Mouse (Mus musculus) cerebellum, adult (tissue): ENCODE measurements around the gene Ear6.
A peak's percentile ranks its signal among the peaks of the same experiment; 100 is the strongest.
"Not testable (repeated sequence)": the region's sequence is repeated elsewhere in the genome, so short reads cannot be mapped to it uniquely, and the experiment has no call there.

Experiments used
- ATAC-seq: cut with Nextera tagmentation; 2 replicates; pipeline ENCODE4 v1.9.2; 2017; ENCODE audit warnings: mild to moderate bottlenecking, moderate library complexity, mixed read lengths; ENCODE audit not compliant: insufficient number of reproducible peaks, low FRiP score, low TSS enrichment

Gene Ear6

DNA sequence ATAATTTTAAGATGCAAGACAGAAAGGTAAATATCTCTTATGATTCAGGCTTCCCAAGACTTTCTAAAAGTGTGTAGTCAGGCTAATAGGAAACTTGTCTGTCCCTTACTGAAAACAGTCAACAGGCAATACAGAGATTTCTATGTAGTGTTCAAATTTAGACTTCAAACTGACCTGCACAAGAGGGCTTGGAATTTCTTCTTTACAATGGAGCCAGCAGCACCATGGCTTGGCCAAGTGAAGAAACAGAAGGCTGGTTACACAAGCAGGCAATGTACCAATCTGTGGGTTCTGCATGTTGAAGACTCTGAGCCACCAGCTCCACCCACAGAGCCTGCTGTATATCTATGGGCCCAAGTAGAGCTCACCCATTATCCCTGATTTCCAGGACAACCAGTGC lies at the start of gene Ear6:
TSS of gene Ear6 (plus strand) at position 301 of the 400 bp plus-strand sequence.
- no peak for ATAC-seq

DNA sequence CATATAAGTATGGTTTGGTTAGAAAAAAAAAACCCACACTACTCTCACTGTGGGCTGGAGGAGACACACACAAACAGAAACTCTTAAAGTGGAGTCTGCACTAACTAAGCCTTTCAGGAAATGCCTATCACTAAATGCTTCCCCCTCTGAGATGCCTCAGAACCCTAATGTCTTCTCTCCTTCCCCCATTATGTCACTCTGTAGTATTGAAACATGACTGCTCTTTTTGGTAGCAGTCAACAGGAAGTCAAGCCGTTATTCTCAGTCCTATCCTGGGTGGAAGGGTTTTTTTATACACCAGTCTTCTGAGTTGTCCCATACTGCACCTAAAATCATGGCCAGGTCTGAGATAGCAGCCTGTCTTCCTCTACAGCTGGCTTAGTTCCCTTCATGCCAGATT lies 26.9 kb upstream of the Ear6 start:
- no peak for ATAC-seq

DNA sequence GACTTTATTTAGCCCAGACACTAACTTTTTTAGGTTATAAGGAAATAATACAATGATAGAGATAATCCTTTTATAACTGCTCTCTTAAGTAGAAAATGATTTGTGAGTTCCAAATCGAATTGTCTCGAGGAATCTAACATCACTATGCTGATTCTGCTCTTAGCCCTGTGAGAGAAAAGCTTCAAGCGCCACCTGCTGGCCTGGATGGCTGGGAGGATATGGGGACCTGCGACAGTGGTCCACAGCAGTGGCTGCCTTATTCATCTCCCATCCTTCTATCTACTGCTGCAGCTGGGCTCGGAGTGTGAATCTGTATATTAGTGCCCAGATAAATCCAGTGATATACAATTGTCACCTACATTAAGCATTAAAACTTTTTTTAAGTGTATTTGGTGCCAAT lies 25.7 kb upstream of the Ear6 start:
- ATAC-seq: not testable (repeated sequence)

DNA sequence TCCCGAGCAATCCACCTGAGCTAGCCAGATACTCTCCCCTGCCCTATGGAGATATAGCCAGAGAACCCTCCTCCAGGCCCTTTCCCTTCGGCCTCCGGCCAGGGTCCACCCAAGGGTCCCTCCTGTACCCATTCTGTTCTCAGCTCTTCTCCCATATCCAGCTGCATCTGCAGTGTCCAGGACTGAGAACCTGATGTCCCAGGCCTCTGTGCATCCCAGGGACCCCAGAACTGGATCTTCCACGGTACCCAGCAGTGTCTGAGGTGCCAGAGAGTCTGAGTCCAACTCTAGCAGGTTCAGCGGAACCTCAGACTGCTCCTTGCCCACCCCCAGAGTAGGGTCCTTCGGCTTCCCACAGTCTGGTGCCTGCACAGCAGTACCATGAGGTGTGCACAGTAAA lies 24.3 kb upstream of the Ear6 start:
- no peak for ATAC-seq

DNA sequence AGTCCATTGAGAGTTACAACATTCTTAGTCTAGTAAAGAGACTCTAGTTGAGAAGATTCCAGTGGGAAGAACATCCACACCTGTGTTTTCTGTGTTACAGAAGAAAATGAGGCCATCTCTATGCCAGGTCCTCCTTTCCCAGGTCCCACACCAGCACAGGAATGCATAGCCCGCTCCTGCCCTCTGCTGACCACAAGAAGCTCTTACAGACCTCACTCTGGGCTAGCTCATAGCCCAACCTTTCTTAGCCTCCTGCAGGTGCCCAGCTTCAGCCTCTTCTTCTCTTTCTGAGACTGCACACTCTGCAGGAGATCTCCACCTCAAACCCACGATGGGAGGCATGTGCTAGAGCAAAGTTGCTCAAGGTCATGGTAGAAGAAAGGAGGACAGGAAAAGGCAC lies 15.0 kb upstream of the Ear6 start:
- not testable (repeated sequence) for ATAC-seq

DNA sequence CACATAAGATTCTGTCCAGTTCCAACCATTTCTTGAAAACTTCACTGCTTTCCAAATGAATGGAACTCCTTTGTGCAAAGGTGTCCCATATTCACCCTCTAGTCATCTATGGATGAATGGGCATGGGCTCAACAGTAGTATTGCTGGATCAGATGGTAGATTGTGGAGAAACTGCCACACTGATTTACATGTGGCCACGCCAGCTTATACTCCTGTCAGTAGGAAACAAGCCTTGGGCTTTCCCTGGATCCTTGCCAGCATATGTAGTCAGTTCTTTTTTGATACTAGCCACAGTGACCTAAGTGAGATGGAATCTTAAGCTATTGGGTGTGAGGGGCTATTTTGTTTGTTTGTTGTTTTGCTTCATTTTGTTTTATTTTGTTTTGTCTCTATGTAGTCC lies 11.2 kb upstream of the Ear6 start:
- ATAC-seq: no peak

DNA sequence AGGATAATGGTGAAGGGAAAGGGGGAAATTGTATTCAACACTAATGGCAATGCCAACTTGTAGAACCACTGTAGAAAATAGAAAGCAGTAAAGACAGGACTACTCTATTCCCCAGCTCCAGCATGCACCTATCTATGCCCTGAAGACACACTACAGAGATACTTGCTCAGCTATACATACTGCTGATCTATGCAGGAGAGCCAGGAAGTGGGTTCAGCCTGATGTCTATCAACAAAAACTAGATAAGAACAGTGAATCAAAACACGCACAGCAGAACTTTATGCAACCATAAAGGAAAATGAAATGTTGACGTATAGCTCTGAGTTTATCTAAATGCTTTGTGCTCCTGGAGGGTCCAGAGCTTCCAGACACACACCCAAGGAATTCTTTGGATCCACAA lies 10.7 kb upstream of the Ear6 start:
- ATAC-seq: no peak

DNA sequence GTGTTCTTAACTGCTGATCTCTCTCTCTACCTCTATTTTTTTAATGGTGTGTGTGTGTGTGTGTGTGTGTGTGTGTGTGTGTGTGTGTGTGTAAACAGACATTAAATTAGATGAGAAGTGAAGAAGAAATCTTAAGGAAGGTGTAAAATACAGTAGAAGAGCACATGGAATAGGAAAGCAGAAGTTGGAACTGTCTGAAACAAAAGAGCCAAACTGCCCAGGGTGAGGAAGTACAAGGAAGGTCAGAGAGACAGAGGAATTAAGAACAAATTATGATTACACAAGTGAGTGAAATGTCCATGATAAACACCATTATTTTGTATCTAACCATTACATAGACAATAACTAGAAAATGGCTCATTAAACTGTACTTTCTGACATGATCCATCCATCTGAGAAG lies 9.6 kb upstream of the Ear6 start:
- no peak for ATAC-seq

DNA sequence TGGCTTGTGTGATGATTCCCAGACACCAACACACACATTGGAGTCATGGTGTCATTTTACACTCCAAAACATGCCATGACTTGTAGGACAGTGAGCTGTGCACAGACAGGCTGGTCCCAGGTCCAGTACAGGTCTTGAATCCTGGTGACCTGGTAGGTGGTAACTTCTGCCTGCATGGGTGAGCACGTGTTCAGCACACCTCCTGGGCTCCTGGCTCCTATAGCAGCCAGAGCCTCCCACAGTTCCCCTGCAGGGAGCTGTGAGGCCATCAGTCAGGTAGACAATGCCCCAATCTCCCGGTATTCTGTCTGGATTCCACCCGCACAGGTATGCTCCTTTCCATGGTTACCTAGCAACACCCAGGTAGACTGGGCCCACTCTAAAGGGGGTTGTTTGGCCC lies 6.9 kb upstream of the Ear6 start:
- ATAC-seq: no peak

DNA sequence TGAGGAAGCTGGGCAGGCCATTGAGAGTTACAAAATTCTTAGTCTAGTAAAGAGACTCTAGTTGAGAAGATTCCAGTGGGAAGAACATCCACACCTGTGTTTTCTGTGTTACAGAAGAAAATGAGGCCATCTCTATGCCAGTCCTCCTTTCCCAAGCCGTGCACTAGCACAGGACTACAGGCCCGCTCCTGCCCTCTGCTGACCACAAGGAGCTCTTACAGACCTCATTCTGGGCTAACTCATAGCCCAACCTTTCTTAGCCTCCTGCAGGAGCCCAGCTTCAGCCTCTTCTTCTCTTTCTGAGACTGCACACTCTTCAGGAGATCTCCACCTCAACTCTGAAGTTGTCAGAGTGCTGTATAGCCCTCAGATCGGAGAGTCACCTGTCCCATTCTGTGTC lies 2.5 kb upstream of the Ear6 start:
- not testable (repeated sequence) for ATAC-seq

DNA sequence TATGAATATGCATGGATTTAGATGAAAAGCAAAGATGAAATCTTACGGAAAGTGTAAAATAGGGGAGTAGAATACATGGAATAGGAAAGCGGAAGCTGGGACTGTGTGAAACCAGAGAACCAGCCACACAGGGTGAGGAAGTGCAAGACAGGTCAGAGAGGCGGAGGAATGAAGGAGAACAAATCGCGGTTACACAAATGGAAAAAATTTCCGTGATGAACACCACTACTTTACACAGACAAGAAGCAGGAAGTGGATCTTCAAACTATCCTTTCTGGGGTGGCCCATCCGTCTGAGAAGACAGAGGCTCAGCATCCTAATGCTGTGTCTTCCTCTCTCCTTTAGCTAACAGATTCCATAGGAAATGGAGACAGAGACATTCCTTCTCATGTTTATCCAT lies 1.8 kb downstream of the Ear6 start:
- not testable (repeated sequence) for ATAC-seq

DNA sequence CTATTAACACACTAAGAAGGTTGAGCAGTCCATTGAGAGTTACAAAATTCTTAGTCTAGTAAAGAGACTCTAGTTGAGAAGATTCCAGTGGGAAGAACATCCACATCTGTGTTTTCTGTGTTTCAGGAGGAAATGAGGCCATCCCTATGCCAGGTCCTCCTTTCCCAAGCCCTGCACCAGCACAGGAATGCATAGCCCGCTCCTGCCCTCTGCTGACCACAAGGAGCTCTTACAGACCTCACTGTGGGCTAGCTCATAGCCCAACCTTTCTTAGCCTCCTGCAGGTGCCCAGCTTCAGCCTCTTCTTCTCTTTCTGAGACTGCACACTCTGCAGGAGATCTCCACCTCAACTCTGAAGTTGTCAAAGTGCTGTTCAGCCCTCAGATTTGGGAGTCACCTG lies 10.1 kb downstream of the Ear6 start:
- not testable (repeated sequence) for ATAC-seq

DNA sequence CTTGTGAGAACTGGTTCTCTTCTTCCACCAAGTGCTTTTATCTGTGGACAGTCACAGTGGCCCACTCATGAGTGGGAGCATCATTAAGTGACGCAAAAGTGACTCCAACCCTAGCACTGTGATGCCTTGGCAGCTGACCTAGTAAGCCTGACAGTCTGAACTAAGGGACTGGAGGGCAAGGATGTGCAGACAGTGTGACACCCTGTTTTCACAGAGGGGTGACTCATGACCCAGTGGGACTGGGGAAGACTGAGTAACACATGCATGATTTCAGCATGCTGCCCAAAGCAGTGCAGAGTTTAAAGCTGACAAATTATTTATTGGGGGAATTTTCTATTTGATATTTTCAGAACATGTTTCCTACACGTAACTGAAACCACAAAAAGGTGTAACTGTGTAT lies 17.3 kb downstream of the Ear6 start:
- ATAC-seq: no peak

DNA sequence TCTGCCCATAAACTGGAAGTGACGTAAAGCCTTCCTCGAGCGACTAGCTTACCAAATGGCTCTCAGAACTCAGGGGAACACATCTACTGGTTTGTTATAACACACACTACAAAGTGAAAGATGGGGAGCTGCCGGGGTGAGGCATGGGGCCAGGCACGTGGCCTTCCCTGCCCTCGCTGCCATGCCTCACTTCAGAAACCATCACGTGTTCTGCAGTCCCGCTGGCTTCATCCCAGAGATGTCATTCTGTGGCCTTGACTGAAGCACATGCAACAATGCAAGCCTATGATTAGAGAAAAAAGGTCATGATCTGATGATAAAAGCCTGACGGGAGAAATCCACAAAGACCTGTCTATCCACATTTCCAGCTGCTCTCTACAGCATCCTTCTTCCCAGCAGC lies 18.2 kb downstream of the Ear6 start:
- no peak for ATAC-seq

DNA sequence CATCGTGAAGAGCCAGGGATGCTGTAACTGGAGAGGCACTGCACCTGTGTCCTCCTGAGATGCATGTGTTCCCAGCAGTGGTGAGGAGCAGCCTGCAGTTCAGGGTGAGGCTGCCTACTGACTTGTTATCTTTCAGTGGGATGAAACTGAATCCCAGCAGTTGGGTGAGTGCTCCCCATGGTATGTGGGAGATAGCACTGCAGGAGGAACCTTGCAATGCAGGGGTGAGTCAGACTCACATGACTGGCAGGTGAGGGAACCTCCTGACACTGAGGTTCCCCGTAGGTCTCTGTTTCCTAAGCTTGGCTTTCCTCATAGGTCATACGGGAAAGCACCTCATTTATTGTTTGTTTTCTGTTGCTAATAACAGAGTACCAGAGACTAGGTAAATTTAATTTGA lies 24.0 kb downstream of the Ear6 start:
- ATAC-seq: no peak

DNA sequence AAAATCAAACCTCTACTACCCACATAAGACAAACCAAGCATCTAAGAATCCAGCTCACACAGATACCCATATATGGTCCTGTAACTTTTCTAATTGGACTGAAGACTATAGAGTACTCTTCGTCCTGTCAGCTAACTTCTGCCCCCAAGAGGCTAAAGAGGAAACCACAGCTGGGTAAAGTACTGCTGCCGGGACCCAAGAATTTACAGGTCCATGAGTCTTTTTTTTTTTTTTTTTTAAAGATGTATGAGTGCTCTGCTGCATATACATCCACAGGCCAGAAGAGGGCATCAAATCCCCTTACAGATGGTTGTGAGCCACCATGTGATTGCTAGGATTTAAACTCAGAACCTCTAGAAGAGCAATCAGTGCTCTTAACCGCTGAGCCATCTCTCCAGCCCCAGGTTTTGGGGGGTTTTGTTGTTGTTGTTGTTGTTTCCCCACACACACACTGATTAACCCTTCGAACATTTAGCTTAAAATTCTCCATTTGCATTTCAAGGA lies 30.1 kb downstream of the Ear6 start:
- ATAC-seq: no peak

DNA sequence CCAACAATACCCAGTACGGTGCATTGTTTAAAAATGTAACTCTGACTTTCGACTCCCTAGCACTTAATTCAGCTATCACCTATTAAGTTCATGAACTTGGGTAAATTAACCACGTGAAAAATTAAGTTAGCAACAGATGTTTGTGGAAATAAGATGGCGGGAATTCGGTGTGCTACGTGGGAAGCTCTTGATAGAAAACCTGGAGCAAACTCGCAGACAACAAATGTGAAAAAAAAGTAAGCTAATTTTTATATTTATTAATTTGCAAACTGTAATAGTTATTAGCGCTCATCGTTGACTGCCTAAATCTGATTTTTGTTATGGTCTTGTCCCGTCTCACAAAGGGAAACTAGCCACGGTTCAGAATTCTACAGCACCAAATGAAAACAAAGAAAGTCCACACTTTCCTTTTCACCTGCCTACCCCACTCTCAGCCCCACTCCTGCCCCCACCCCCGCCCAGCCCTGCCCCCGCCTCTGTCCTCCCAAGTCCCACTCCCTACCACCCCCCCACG lies 30.6 kb downstream of the Ear6 start:
- no peak for ATAC-seq

DNA sequence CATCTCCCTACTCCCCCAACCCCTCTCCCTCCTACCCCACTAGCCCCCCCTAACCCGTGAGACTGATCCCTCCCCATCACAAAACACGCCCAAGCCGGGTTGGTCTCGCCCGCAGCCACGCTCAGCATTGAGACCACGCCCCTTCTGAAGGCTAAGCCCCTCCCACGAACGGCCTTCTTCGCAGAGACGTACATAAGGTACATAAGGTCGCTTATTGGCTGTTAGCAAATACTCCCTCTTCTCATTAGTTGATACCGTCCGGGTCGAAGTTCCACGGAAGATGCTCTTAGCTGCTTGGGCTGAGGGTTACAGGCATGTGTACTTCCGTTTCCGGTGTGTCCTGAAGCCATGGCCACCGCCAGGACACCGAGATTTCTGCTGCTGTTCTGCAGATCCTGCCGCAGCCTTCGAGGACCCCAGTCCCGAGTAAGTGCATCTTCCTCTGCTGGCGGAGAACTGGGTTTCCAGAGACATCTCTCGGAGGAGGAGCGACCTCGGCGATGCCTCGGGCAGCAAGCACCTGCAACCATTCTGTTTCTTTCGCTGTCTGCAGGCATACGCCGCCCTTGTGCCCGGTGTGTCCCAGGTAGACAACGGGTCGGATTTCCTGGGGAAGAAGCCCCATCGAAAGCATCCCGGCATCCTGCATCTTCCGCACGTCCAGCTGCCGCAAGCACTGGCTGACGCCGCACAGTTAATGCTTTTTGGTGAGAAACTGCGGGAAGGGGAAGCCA lies 31.3 kb downstream of the Ear6 start, which contains the start of gene Mettl17:
TSS of gene Mettl17 (plus strand) at position 245 of the 734 bp plus-strand sequence.
- peak; percentile 100 for ATAC-seq

DNA sequence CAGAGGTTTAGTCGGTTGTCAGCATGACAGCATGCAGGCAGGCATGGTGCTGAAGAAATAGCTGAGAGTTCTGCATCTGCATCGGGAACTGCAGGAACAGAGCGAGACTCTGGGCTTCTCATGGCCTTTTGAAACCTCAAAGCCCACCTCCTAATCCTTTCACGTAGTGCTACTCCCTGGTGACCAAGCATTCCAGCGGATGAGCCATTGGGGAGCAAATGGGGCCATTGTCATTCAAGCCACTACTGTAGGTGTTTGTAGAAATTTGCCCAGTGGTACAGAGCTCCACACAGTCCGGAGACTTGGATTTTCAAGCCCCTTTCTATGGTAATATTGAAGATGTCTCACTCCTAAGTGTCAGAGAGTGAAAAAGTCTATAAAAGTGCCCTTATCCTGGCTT lies 32.6 kb downstream of the Ear6 start:
- ATAC-seq: no peak

DNA sequence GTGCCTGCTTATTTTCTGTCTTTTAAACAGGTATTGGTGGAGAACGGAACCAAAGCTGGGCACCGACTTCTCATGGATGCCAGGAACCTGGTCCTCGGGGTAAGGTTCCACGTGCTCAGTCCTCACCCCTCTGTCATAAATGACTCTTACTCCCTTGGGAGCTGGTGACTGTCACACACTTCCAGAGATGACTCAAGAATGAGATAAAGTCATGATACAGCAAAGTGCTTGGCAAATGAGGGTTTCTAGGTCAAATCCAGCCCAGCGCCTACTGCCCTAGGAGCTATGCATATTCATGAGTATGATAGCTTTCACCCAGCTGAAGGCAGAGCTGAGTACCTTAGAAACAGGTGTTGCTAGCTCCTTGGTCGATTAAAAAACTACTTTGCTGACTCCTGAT lies 36.3 kb downstream of the Ear6 start:
- no peak for ATAC-seq

DNA sequence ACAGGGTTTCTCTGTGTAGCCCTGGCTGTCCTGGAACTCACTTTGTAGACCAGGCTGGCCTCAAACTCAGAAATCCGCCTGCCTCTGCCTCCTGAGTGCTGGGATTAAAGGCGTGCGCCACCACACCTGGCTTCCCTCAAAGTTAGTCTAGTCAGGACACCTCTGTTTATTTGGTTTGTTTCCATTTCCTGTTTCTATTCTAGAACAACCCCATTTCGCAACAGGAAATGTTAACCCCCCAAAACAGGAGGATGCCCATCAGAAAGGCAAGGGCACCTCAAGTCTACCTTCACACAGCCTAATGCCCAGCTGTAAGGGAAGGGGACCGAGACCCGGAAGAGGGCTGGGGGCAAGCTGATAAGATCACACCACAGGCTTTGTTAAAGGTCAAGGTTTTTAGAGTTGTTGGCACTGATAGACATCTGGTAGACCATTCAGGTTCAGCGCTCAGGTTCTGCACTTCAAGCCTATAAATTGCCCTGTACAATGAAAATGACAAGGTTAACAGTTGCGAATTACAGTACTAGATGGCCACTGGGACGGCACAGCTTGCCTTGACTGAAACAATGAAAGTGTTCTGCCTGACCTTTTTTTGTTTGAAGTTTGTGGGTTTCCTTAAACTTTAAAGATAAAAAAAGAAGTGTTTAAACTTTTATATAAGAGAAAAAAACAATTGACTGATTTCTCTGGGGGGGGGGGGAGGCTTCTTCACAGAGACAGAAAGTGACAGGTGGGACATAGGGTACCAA lies 38.9 kb downstream of the Ear6 start, which contains the start of gene Slc39a2:
TSS of gene Slc39a2 (plus strand) at position 699 of the 749 bp plus-strand sequence.
- ATAC-seq: no peak
